Mouse (Mus musculus) heart, postnatal 0 days (tissue): ENCODE data around the gene Ston2. TPM values are rescaled to one million over a fixed set of nuclear protein-coding genes. Genes with fewer than 3 reads are reported as not detected.

Experiments
- ATAC-seq: fragments of 200-750 bp; cut with Nextera tagmentation; 2 replicates; pipeline ENCODE4 v1.8.0; 2017; ENCODE audit warnings: low read depth, moderate number of reproducible peaks, moderate library complexity; ENCODE audit not compliant: insufficient read depth
- DNase-seq: peaks from one replicate; pipeline ENCODE4 v3.0.0-alpha.2; 2016; ENCODE audit warnings: low spot score
- H3K27ac ChIP-seq: fragments of 300-500 bp; sonication (generic); 2 replicates; pipeline ENCODE4 v1.5.1; 2014; ENCODE audit warnings: low read depth, mild to moderate bottlenecking
- H3K27me3 ChIP-seq: fragments of 300-500 bp; sonication (generic); 2 replicates; pipeline ENCODE4 v1.6.1; 2014; ENCODE audit warnings: low read length, mixed read lengths; ENCODE audit not compliant: control insufficient read depth, insufficient read depth
- H3K36me3 ChIP-seq: fragments of 300-500 bp; sonication (generic); replicated peaks from 2 replicates; pipeline ENCODE4 v1.6.1; 2014; ENCODE audit warnings: low read length, mixed read lengths; ENCODE audit not compliant: control insufficient read depth, insufficient read depth
- H3K4me1 ChIP-seq: fragments of 300-500 bp; sonication (generic); 2 replicates; pipeline ENCODE4 v1.6.1; 2014; ENCODE audit warnings: antibody characterized with exemption; ENCODE audit not compliant: control insufficient read depth, insufficient read depth
- H3K4me2 ChIP-seq: fragments of 300-500 bp; sonication (generic); 2 replicates; pipeline ENCODE4 v1.6.1; 2014; ENCODE audit warnings: low read depth, mild to moderate bottlenecking, low read length, moderate library complexity
- H3K4me3 ChIP-seq: fragments of 300-500 bp; sonication (generic); 2 replicates; pipeline ENCODE4 v1.5.1; 2014; ENCODE audit warnings: low read depth, low read length
- H3K9ac ChIP-seq: fragments of 300-500 bp; sonication (generic); replicated peaks from 2 replicates; pipeline ENCODE4 v1.6.1; 2014; ENCODE audit warnings: low read depth, low read length, mixed read lengths
- H3K9me3 ChIP-seq: fragments of 300-500 bp; sonication (generic); replicated peaks from 2 replicates; pipeline ENCODE4 v1.6.1; 2016; ENCODE audit warnings: low read length; ENCODE audit not compliant: control insufficient read depth
- CTCF ChIP-seq: IDR thresholded peaks from 2 replicates; pipeline ENCODE4 v1.5.1; 2016; ENCODE audit warnings: antibody characterized with exemption, control low read depth, low read depth
- EP300 ChIP-seq: IDR thresholded peaks from 2 replicates; pipeline ENCODE4 v1.6.1; 2016; ENCODE audit warnings: antibody characterized with exemption, low read depth
- WGBS: fragments of 180-500 bp; shearing (Covaris S2); extraction: QIAGEN DNeasy Blood & Tissue Kit; methylation state at CpG from one replicate; pipeline ENCODE4 v1.1.7; 2014; 5-methylcytosine and 5-hydroxymethylcytosine counted together
- polyA plus RNA-seq: library from polyadenylated mRNA; unstranded; fragments of >200 nt; fragmentation: Nextera tagmentation; extraction: Ambion mirVana; gene quantifications from 2 replicates; pipeline ENCODE4 v1.2.1, GENCODE M21; 2015
- total RNA-seq: library from RNA; depleted of rRNA; stranded (reverse); fragments of >200 nt; gene quantifications from 2 replicates; pipeline ENCODE4 v1.2.3, GENCODE M21; 2014; ENCODE audit warnings: low replicate concordance

Ston2 gene
- total and polyA plus RNA-seq, 2 experiments from 2014 or later, result 0.57 to 0.95 TPM

- Histone ChIP-seq H3K4me1 (peaks cover 30% of the 10 kb centered on the region), H3K4me2 (no peak overlapping the region), H3K27me3 (no peaks in the 10 kb centered on the region), H3K9me3 (no peaks in the 10 kb centered on the region), H3K36me3 (no peaks in the 10 kb centered on the region), H3K27ac (no peak overlapping the region), H3K9ac (no peak overlapping the region), H3K4me3 (no peak overlapping the region)
- DNase-seq (no peak), ATAC-seq (no peak)
- 69% methylated on average over 14 of the region's 14 CpGs for WGBS
- TF ChIP-seq EP300 (no peak), CTCF (no peak)
Measured at GRCm38 (mm10) chr12:91679320-91680064, 108.7 kb downstream of the Ston2 start.

- 36% methylated on average over 9 of the region's 9 CpGs for WGBS
- no peak overlapping the region for H3K27ac ChIP-seq
- H3K4me3 ChIP-seq, result no peak overlapping the region
- ATAC-seq (no peak), DNase-seq (peak; percentile 40)
- H3K36me3 ChIP-seq, result no peaks in the 10 kb centered on the region
- H3K9ac ChIP-seq, result no peak overlapping the region
- H3K4me2 ChIP-seq, result no peak overlapping the region
- no peak for TF ChIP-seq EP300
- no peak for TF ChIP-seq CTCF
- peaks cover 14% of the 10 kb centered on the region; the same call in 1 of the 2 replicates for H3K4me1 ChIP-seq
- no peaks in the 10 kb centered on the region for H3K27me3 ChIP-seq
- H3K9me3 ChIP-seq, result no peaks in the 10 kb centered on the region
Measured at GRCm38 (mm10) chr12:91675937-91676336, 112.2 kb downstream of the Ston2 start.

- H3K4me3 ChIP-seq, result no peak overlapping the region
- DNase-seq (no peak), ATAC-seq (no peak)
- no peaks in the 10 kb centered on the region for H3K9me3 ChIP-seq
- H3K27ac ChIP-seq, result no peak overlapping the region
- H3K9ac ChIP-seq, result no peak overlapping the region
- no peaks in the 10 kb centered on the region for H3K27me3 ChIP-seq
- TF ChIP-seq EP300, result no peak
- peak; percentile 20; the same call in 1 of the 2 replicates for TF ChIP-seq CTCF
- peaks cover 22% of the 10 kb centered on the region for H3K4me1 ChIP-seq
- no peak overlapping the region for H3K4me2 ChIP-seq
- no peaks in the 10 kb centered on the region for H3K36me3 ChIP-seq
- WGBS, result 73% methylated on average over 6 of the region's 6 CpGs
Measured at GRCm38 (mm10) chr12:91673141-91673540, 115.0 kb downstream of the Ston2 start.

DNA sequence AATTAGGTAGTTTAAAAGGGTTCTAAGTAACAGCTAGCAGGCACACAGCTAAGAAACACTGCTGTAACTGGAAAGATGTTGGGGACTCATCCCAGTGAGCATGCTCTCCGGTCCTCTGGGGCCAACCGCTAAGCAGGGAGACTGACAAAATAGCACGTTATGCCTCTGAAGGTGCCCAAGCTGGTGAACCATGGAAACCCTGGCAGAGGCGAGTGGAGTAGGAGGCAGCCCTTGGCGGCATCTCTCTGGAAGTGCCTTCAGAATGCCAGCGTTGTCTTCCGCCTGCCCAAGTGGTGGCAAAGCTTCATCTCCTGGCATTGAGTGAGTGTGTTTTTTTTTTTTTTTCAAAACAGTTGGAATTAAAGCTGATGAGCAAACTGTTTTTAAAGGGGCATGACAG is 115.7 kb downstream of the Ston2 start:
- Histone ChIP-seq H3K9me3 (no peaks in the 10 kb centered on the region), H3K36me3 (no peaks in the 10 kb centered on the region), H3K4me1 (peaks cover 28% of the 10 kb centered on the region), H3K4me3 (no peak overlapping the region), H3K9ac (no peak overlapping the region), H3K27ac (no peak overlapping the region), H3K27me3 (no peaks in the 10 kb centered on the region), H3K4me2 (no peak overlapping the region)
- WGBS, result 85% methylated on average over 7 of the region's 7 CpGs
- ATAC-seq, result no peak
- no peak for DNase-seq
- TF ChIP-seq EP300, result no peak
- TF ChIP-seq CTCF, result no peak

GRCm38 (mm10) chr12:91668529-91669245 is 119.5 kb downstream of the Ston2 start:
- TF ChIP-seq CTCF, result no peak
- TF ChIP-seq EP300, result no peak
- no peak overlapping the region for H3K9ac ChIP-seq
- DNase-seq (peak; percentile 41), ATAC-seq (peak; percentile 85)
- peaks cover 16% of the 10 kb centered on the region for H3K4me1 ChIP-seq
- 41% methylated on average over 16 of the region's 16 CpGs for WGBS
- H3K4me3 ChIP-seq, result no peak overlapping the region
- no peaks in the 10 kb centered on the region for H3K36me3 ChIP-seq
- no peak overlapping the region for H3K4me2 ChIP-seq
- no peaks in the 10 kb centered on the region for H3K9me3 ChIP-seq
- no peaks in the 10 kb centered on the region for H3K27me3 ChIP-seq
- peak overlapping the region; percentile 52; the same call in 1 of the 2 replicates for H3K27ac ChIP-seq
